Mouse (Mus musculus) heart, embryonic 15.5 days (tissue): ENCODE measurements around the gene Ctnna3. TPM values are rescaled to one million over a fixed set of nuclear protein-coding genes. Genes with fewer than 3 reads are reported as not detected.

Experiments used
- ATAC-seq: fragments of 200-750 bp; cut with Nextera tagmentation; replicated peaks from 2 replicates; pipeline ENCODE4 v1.8.0; 2017; ENCODE audit warnings: low read depth, moderate TSS enrichment; ENCODE audit not compliant: insufficient number of reproducible peaks, insufficient read depth, low FRiP score
- H3K27ac ChIP-seq: fragments of 300-500 bp; sonication (generic); 2 replicates; pipeline ENCODE4 v1.5.1; 2015; ENCODE audit warnings: mild to moderate bottlenecking, inconsistent platforms
- H3K27me3 ChIP-seq: fragments of 300-500 bp; sonication (generic); 2 replicates; pipeline ENCODE4 v1.6.1; 2015; ENCODE audit warnings: inconsistent platforms
- H3K36me3 ChIP-seq: fragments of 300-500 bp; sonication (generic); 2 replicates; pipeline ENCODE4 v1.6.1; 2015; ENCODE audit warnings: mild to moderate bottlenecking, inconsistent platforms
- H3K4me1 ChIP-seq: fragments of 300-500 bp; sonication (generic); replicated peaks from 2 replicates; pipeline ENCODE4 v1.6.1; 2015; ENCODE audit warnings: inconsistent platforms
- H3K4me2 ChIP-seq: fragments of 300-500 bp; sonication (generic); 2 replicates; pipeline ENCODE4 v1.6.1; 2015; ENCODE audit warnings: inconsistent platforms, mild to moderate bottlenecking, moderate library complexity
- H3K4me3 ChIP-seq: fragments of 300-500 bp; sonication (generic); 2 replicates; pipeline ENCODE4 v1.5.1; 2015; ENCODE audit warnings: mild to moderate bottlenecking, inconsistent platforms
- H3K9ac ChIP-seq: fragments of 300-500 bp; sonication (generic); 2 replicates; pipeline ENCODE4 v1.6.1; 2015; ENCODE audit warnings: mild to moderate bottlenecking, inconsistent platforms
- H3K9me3 ChIP-seq: fragments of 300-500 bp; sonication (generic); replicated peaks from 2 replicates; pipeline ENCODE4 v1.6.1; 2016; ENCODE audit warnings: inconsistent platforms
- WGBS: fragments of 180-500 bp; shearing (Covaris S2); methylation state at CpG from one replicate; pipeline ENCODE4 v1.1.7; 2015; ENCODE audit warnings: mixed read lengths; 5-methylcytosine and 5-hydroxymethylcytosine counted together
- polyA plus RNA-seq: library from polyadenylated mRNA; unstranded; fragments of >200 nt; fragmentation: Nextera tagmentation; extraction: Ambion mirVana; gene quantifications from 2 replicates; pipeline ENCODE4 v1.2.1, GENCODE M21; 2015

Gene Ctnna3
- polyA plus RNA-seq, 1 experiment from 2014 or later: 27.8 TPM

GRCm38 (mm10) chr10:63455110-63455878, 25.4 kb downstream of the Ctnna3 start:
- 39% methylated on average over 8 of the region's 8 CpGs for WGBS
- Histone ChIP-seq H3K9me3 (no peaks in the 10 kb centered on the region), H3K36me3 (no peaks in the 10 kb centered on the region), H3K4me2 (0 out of 2 replicates have a peak overlapping the region, but pooled peaks have one; percentile 8), H3K9ac (peak overlapping the region; percentile 36; the same call in 1 of the 2 replicates), H3K4me3 (no peak overlapping the region), H3K27me3 (no peaks in the 10 kb centered on the region), H3K27ac (peak overlapping the region; percentile 97), H3K4me1 (peaks cover 19% of the 10 kb centered on the region)
- no peak for ATAC-seq

- Histone ChIP-seq H3K4me3 (peak overlapping the region; percentile 52), H3K4me2 (peak overlapping the region; percentile 60), H3K27me3 (no peaks in the 10 kb centered on the region), H3K36me3 (no peaks in the 10 kb centered on the region), H3K9me3 (no peaks in the 10 kb centered on the region), H3K4me1 (peaks cover 24% of the 10 kb centered on the region), H3K9ac (peak overlapping the region; percentile 60), H3K27ac (peak overlapping the region; percentile 97)
- ATAC-seq: peak; percentile 89
- 13% methylated on average over 17 of the region's 17 CpGs for WGBS
Observed at GRCm38 (mm10) chr10:63457292-63458128, 27.6 kb downstream of the Ctnna3 start.

- Histone ChIP-seq H3K27ac (peak overlapping the region; percentile 60), H3K4me3 (no peak overlapping the region; the same call in 1 of the 2 replicates), H3K27me3 (no peaks in the 10 kb centered on the region), H3K9ac (no peak overlapping the region), H3K9me3 (no peaks in the 10 kb centered on the region), H3K4me1 (peaks cover 15% of the 10 kb centered on the region), H3K4me2 (peak overlapping the region; percentile 60), H3K36me3 (no peaks in the 10 kb centered on the region)
- 49% methylated on average over 5 of the region's 5 CpGs for WGBS
- no peak for ATAC-seq
Observed at GRCm38 (mm10) chr10:63460935-63461334, 31.0 kb downstream of the Ctnna3 start.

GRCm38 (mm10) chr10:63472473-63472872, 42.6 kb downstream of the Ctnna3 start:
- Histone ChIP-seq H3K4me3 (no peak overlapping the region), H3K4me2 (no peak overlapping the region), H3K27ac (peak overlapping the region; percentile 73), H3K4me1 (peaks cover 38% of the 10 kb centered on the region), H3K27me3 (no peaks in the 10 kb centered on the region), H3K36me3 (no peaks in the 10 kb centered on the region), H3K9me3 (no peaks in the 10 kb centered on the region), H3K9ac (no peak overlapping the region)
- ATAC-seq: no peak
- 34% methylated on average over 6 of the region's 6 CpGs for WGBS

- H3K9ac ChIP-seq: 0 out of 2 replicates have a peak overlapping the region, but pooled peaks have one; percentile 20
- peak; percentile 86 for ATAC-seq
- H3K4me2 ChIP-seq: peak overlapping the region; percentile 44
- H3K9me3 ChIP-seq: no peaks in the 10 kb centered on the region
- H3K36me3 ChIP-seq: no peaks in the 10 kb centered on the region
- no peak overlapping the region for H3K4me3 ChIP-seq
- H3K4me1 ChIP-seq: peaks cover 64% of the 10 kb centered on the region
- no peaks in the 10 kb centered on the region for H3K27me3 ChIP-seq
- peak overlapping the region; percentile 97 for H3K27ac ChIP-seq
- WGBS: 27% methylated on average over 10 of the region's 10 CpGs
Observed at GRCm38 (mm10) chr10:63476167-63476647, 46.3 kb downstream of the Ctnna3 start.

GRCm38 (mm10) chr10:63478946-63479345, 49.0 kb downstream of the Ctnna3 start:
- H3K4me1 ChIP-seq: peaks cover 58% of the 10 kb centered on the region
- no peak overlapping the region for H3K4me2 ChIP-seq
- H3K27ac ChIP-seq: 0 out of 2 replicates have a peak overlapping the region, but pooled peaks have one; percentile 64
- no peaks in the 10 kb centered on the region for H3K9me3 ChIP-seq
- H3K27me3 ChIP-seq: no peaks in the 10 kb centered on the region
- H3K9ac ChIP-seq: no peak overlapping the region
- WGBS: 19% methylated on average over 2 of the region's 2 CpGs
- H3K4me3 ChIP-seq: no peak overlapping the region
- no peaks in the 10 kb centered on the region for H3K36me3 ChIP-seq
- ATAC-seq: no peak

GRCm38 (mm10) chr10:63480066-63480465, 50.2 kb downstream of the Ctnna3 start:
- no peaks in the 10 kb centered on the region for H3K36me3 ChIP-seq
- H3K9ac ChIP-seq: no peak overlapping the region
- peak overlapping the region; percentile 31 for H3K4me2 ChIP-seq
- no peaks in the 10 kb centered on the region for H3K27me3 ChIP-seq
- peaks cover 48% of the 10 kb centered on the region for H3K4me1 ChIP-seq
- H3K9me3 ChIP-seq: no peaks in the 10 kb centered on the region
- ATAC-seq: no peak
- H3K4me3 ChIP-seq: peak overlapping the region; percentile 23; the same call in 1 of the 2 replicates
- H3K27ac ChIP-seq: peak overlapping the region; percentile 54
- 37% methylated on average over 5 of the region's 5 CpGs for WGBS

GRCm38 (mm10) chr10:63488346-63488745, 58.4 kb downstream of the Ctnna3 start:
- Histone ChIP-seq H3K9me3 (no peaks in the 10 kb centered on the region), H3K27ac (no peak overlapping the region), H3K36me3 (no peaks in the 10 kb centered on the region), H3K4me3 (no peak overlapping the region), H3K9ac (no peak overlapping the region), H3K4me1 (peaks cover 2% of the 10 kb centered on the region; the same call in 1 of the 2 replicates), H3K4me2 (no peak overlapping the region), H3K27me3 (no peaks in the 10 kb centered on the region)
- WGBS: 89% methylated on average over 7 of the region's 7 CpGs
- ATAC-seq: no peak

- ATAC-seq: no peak
- Histone ChIP-seq H3K9ac (no peak overlapping the region), H3K4me1 (peaks cover 11% of the 10 kb centered on the region), H3K36me3 (no peaks in the 10 kb centered on the region; the same call in 1 of the 2 replicates), H3K4me2 (no peak overlapping the region), H3K27ac (no peak overlapping the region), H3K9me3 (no peaks in the 10 kb centered on the region), H3K4me3 (no peak overlapping the region), H3K27me3 (no peaks in the 10 kb centered on the region)
- WGBS: 76% methylated on average over 3 of the region's 3 CpGs
Observed at GRCm38 (mm10) chr10:63523956-63524355, 94.1 kb downstream of the Ctnna3 start.

GRCm38 (mm10) chr10:63526027-63526426, 96.1 kb downstream of the Ctnna3 start:
- Histone ChIP-seq H3K4me1 (peaks cover 11% of the 10 kb centered on the region), H3K9me3 (no peaks in the 10 kb centered on the region), H3K4me2 (no peak overlapping the region), H3K27ac (peak overlapping the region; percentile 73), H3K9ac (no peak overlapping the region), H3K27me3 (no peaks in the 10 kb centered on the region), H3K36me3 (no peaks in the 10 kb centered on the region; the same call in 1 of the 2 replicates), H3K4me3 (no peak overlapping the region)
- no peak for ATAC-seq
- WGBS: 23% methylated on average over 4 of the region's 4 CpGs

- H3K4me2 ChIP-seq: no peak overlapping the region
- no peaks in the 10 kb centered on the region for H3K36me3 ChIP-seq
- no peak overlapping the region for H3K9ac ChIP-seq
- ATAC-seq: no peak
- H3K27me3 ChIP-seq: no peaks in the 10 kb centered on the region
- H3K9me3 ChIP-seq: no peaks in the 10 kb centered on the region
- H3K4me1 ChIP-seq: no peaks in the 10 kb centered on the region
- WGBS: 55% methylated on average over 8 of the region's 8 CpGs
- H3K27ac ChIP-seq: no peak overlapping the region
- no peak overlapping the region for H3K4me3 ChIP-seq
Observed at GRCm38 (mm10) chr10:63532381-63532780, 102.5 kb downstream of the Ctnna3 start.
